Mouse (Mus musculus): ENCODE data around the gene Psen1.
A peak's percentile ranks its signal among the peaks of the same experiment; 100 is the strongest.

Gene Psen1

DNA sequence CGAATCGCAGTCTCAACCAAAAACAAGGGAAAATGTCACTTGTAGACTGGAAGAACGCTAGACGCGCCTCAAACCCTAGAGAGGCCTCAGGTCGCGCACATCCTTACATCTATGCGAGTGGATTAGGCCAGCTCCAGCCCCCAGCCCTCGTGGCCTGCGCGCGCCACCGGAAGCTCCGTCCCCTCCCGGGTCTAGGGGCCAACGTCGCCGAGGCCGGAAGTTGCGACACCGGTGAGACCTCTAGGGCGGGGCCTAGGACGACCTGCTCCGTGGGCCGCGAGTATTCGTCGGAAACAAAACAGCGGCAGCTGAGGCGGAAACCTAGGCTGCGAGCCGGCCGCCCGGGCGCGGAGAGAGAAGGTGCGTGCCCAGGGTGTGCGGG, at the start of gene Psen1:
Gene Psen1, plus strand, starts transcription at position 219 of the 382 bp plus-strand sequence.
- DNase-seq (ENCODE audit: low read depth): peak; percentile 95

DNA sequence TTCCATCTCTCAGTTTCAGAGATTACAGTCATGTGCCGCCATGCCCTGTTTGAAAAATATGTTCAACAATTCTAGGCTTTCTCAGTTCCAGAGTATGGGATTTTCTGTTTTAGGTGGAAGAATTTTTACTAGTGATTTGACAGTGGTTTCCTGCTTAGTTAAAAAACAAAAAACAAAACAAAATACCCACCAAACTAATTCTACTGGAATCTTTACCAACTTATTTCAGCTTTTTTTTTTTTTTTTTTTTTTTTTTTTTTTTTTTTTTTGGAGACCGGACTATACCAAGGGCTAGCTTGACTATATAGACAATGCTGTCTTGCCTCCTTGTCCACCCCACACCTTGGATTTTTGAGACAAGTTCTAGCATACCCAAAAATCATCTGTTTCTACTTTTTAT, 46.7 kb upstream of the Psen1 start:
- no peak for DNase-seq (ENCODE audit: low read depth)

DNA sequence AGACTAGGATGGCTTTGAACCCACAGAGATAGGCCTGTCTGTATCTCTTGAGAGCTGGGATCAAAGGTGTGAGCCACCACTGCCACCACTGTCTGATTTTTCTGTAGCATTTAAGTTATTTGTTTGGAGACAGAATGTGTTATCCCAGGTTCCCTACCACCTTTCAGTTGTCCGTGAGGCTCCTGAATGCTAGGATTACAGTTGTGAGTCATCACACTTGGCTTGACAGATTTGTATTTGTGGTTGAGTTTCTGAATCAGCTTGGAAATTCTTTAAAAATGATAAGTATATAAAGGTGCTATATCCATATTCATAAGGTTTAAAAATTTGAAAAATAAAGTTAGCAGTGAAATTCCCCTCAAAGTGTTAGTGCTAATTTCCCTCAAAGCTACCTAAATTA, 44.8 kb upstream of the Psen1 start:
- DNase-seq (ENCODE audit: low read depth): no peak

DNA sequence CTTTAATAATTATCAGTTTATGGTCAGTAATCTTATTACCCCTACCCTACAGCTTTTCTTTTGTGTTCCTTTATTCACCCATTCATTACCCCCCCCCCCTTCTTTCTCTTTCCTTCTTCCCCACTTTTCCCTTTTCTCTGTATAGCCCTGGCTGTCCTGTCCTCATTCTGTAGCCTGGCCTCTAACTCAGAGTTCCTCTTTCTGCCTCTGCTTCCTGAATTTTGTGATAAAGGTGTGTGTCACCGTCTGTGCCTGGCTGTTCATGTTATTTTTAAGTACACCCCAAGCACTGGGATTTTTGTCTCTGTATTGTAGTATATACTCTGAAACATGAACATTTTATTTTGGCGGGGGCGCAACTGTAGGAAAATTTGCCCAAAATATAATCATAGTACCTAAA, 37.6 kb upstream of the Psen1 start:
- no peak for DNase-seq (ENCODE audit: low read depth)

DNA sequence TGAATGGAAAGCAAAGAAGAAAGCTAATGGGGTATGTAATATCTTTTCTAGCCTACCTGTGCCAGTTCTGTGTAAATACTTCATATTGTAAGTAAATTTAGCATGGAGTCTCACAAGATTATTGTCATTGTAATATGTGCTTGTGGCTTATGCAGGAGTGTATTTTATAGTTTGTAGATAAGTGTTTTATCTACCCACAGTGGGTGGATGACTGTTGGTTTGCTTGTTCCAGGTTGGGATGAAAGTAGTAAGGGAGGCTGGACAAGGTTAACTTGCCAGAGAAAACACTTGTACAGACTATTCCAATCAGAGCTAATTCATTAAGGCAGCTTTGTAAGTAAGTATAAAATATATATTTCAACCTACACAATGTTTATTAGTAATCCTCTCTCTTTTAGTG, 36.5 kb upstream of the Psen1 start:
- no peak for DNase-seq (ENCODE audit: low read depth)

DNA sequence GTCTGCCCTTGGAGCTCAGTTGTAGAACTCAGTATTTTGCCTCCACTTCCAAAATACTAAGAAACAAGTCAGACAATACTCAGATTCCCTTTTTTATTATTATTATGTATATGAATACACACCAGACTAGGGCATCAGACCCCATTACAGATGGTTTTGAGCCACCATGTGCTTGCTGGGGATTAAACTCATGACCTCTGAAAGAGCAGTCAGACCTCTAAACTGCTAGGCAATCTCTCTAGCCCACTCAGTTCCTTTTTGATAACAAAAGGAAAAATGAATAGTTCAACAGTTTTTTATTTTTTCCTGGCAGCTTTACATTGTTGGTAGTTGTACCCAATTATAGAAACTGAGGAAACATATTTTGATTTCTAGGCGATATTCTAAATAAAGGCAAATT, 2.5 kb upstream of the Psen1 start:
- no peak for DNase-seq (ENCODE audit: low read depth)

DNA sequence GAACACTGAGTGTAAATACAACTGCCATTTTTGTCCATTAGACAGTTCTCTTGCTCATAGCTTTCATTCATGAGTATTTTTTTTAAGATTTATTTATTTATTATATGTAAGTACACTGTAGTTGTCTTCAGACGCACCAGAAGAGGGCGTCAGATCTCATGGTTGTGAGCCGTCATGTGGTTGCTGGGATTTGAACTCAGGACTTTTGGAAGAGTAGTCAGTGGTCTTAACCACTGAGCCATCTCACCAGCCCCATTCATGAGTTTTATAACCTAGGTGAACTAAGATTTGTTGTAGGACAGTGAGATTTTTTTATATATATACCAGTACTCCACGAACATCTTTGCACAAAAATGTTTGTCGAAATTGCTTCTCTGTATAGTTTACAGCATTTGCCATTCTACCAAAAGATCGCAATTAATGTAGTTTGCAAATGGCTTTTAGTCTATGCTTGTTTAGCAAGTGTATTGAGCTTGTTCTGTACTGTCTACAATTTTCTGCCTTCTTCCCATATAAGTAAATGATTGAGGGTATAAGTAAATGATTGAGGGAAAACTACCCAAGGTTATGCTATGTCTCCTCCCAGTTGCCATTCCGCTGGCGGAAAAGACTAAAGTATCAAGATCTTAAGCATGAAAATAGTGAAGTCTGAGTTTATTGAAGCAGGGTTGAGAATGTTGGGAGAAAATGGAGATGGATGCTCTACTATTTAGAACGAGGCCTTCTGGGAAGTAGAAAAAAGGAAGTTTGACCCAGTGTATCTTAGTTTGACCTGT, 1.2 kb upstream of the Psen1 start:
- DNase-seq (ENCODE audit: low read depth): no peak

DNA sequence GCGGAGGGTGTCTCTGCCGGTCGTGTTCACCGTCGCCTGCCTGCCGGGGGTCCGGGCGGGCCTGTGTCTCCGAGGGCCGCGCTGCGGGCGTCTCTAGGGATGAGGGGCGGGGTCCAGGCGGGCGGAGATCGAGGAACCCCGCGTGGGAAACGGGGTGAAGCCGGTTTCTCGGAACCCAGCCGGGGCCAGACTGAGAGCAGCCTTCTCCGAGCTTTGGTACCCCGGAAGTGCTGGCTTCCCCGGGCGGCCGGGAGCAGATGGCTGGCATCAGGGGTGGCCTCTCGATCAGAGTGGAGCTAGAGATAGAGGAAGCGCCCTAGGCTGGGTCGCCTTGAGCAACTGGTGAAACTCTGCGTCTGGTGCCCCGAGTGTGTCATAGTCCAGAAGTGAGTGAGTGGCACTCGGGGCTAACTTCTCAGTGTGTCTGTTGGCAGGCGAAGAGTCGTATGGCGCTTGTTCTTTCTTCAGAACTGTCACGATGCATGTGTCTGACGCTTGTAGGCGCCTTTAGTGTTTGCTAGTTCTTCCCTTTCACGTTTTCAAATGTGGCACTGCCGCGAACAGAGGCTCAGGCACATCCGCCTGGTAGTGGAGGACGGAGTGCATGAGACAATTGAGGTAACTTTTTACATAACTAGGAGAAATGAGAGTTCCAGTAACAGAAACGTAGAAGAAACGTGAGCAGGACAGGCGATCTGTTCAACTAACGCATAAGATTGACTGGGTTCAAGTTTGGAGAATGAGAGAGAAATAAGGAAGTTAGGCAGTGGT, 549 bp downstream of the Psen1 start:
- DNase-seq (ENCODE audit: low read depth): peak; percentile 72

DNA sequence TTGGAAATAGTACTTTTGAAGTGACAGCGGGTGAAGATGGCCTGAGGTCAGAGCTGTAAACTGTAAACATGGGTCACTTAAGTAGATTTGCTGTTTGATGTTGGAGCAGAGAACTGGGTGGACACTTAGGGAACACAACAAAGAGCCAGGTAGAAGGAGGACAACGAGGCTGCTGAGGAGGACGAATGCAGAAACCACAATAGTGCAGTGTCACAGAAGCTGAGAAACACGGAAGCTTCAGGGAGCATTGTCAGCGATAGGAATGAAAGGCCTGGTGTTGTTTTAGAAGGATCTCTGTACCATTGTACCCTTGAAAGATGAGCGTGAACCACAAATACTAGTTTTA, 1.1 kb downstream of the Psen1 start:
- no peak for DNase-seq (ENCODE audit: low read depth)

DNA sequence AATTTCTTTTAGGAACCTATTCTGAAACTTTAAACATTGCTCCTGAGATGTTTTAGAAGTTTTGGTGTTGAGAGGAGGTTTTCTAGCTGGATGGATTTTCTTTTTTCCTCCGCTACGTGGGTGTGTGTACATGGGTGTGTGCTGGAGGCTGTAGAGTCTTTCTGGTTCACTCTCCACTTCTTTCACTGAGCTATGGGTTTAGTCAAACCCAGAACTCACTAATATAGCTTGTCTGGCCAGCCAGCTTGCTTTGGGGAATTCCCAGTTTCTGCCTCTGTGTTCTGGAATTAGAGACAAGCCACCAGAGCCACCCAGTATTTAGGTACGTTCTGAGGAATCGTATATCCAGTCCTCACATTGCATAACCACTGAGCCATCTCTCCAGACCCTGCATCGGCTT, 6.1 kb downstream of the Psen1 start:
- DNase-seq (ENCODE audit: low read depth): no peak

DNA sequence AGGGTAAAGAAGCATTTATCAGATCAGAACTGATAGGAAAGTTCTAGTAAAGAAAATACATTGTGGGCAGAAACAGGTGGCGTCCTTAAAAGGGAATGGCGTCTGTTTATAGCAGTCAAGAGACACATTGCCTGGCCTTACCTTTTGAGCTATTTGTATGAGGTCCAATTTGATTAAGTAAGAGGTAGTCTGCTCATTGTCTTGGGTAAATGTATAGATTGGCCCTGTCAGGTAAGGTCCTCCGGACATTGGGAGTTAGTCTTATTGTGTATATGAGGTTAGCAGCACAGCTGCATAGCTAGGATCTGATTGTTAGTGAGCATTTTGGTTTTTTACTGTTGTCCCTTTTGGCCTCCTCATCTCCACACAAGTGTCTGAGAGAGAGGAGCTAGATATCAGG, 6.7 kb downstream of the Psen1 start:
- no peak for DNase-seq (ENCODE audit: low read depth)

DNA sequence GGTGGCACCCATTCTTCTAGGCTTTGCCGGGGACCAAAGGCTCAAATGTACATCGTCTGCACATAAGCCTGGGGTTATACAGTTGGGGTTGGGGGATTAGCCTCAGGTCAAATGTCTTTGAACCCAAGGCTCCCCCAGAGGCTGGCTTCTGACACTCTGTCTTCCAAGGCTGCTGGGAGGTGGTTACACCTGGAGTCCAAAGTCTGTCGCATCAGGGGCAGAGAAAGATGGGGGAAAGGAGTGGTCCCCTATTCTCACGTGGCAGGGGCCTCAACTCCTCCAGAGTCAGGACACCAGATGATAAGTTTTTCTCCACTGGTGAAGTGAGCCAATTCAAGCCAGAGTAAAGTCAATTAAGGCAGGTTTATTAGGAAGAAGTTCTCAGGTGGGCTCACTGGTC, 10.7 kb downstream of the Psen1 start:
- no peak for DNase-seq (ENCODE audit: low read depth)

DNA sequence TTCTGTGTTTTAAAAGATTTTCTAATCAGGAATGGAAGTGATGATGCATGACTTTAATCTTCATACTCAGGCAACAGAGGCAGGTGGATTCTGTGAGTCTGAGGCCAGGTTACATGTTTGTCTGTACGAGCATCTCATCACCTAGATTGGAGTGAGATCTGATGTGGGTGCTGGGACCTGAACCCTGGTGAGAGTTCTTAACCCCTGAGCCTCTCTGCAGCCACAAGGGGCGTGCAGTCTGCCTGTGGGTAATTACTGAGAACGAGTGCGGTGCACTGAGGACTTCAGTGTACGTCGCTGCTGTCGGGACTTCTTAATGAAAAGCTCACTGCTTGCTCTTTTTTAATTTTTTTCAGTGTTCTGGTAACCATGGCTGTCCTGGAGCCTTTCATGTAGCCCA, 13.7 kb downstream of the Psen1 start:
- DNase-seq (ENCODE audit: low read depth): no peak

DNA sequence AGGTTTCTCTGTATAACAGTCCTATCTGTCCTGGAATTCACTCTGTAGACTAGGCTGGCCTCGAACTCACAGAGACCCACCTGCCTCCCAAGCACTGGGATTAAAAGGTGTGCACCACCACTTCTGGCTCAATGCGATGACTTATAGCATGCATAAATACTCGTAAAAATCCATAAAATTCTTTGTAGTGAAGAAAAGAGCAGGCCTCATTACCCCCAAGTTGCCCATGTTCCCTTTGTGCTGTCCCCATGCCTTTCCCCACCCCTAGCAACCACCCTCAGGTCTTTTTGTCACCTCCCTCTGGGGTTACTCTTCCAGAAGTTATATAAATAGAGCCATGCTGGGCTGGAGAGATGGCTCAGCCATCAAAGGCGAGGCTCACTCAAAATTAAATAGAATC, 14.8 kb downstream of the Psen1 start:
- no peak for DNase-seq (ENCODE audit: low read depth)

DNA sequence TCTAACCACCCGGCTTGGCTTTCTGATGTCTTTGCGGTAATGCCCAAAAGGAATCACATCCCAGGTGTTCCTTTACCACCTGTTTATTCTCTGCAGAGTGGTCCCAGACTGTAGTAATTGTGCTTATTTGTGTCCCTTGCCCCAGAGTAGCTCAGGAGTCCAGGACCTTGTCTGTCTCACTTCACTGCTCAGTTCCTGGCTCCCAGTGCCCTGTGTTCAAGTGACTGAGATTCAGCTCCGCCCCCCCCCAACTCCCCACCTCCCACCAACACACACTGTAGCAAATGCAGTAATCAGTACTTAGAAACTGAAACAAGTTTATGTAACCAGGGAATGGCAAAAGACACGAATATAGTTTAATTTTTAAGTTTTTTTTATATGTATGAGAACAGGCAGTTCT, 19.0 kb downstream of the Psen1 start:
- no peak for DNase-seq (ENCODE audit: low read depth)

DNA sequence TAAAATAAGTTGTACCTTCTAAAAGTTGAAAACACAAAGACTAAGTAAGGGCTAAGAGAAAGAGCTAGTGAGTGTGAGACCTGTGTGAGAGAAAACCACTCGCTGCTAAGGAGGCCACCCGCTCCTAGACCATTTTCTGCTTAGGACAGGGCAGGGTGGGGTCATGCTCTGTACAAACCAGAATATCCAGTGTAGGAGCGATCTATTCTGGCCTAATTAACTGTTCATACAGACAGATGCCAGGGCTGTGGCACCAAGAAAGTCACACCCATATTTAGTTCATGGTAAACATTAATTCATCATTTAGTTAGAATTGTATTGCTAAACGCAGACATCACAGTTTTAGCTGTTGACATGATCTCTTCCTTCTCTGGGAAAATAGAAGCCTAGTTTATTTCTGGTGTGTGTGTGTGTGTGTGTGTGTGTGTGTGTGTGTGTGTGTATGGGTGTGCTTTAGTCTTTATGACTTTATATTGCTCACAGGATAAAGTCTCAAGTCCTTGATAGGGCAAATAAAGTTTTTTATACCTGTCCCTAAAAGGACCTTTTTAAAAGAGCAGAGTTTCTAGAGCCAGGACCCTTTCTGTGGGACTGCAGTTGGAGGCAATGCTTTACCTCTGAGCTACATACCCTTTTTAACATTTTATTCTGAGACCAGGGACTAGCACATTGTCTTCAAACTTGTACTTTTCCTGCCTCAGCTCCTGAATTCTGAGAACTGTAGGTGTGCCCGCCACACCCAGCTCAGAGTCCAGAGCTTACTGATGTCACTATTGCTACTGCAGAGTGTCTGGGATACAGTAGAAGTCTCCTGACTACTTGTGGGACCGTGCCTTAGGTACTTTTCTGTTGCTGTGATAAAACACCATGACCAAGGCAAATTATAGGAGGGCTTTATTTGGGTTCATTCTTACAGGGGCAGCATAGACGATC, 20.5 kb downstream of the Psen1 start:
- no peak for DNase-seq (ENCODE audit: low read depth)

DNA sequence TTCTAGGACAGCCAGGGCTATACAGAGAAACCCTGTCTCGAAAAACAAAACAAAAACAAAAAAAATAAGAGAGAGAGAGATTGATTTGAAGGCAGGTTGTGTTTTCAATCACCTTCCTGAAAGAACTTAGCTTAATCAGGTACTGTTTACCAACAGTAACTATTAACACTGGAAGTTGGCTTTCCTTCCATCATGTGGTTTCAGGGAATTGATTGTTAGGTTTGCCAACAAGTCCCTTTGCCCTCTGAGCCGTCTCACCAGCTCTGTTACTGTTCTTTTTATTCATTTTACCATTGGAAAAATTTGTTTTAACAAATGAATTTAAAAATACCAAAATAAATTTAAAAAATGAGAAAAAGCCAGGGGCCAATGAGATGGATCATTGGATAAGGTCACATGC, 22.0 kb downstream of the Psen1 start:
- DNase-seq (ENCODE audit: low read depth): no peak

DNA sequence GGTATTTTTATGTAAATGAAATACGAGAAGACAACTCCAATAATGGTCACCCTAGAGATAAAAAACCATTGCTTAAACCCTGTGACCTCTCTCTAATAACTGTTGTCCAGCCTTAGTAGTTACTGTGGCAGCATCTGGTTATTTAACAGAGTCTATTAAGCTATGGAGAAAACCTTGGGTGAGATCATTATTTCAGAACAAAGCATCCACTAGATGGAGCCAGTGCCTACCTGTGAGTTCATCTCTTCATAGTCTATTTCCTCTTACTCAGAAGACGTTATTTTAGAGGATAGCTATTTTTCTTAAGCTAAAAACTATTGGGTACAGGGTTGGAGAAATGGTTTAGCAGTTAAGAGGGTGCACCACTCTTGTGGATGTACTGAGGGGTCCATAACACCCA, 25.8 kb downstream of the Psen1 start:
- DNase-seq (ENCODE audit: low read depth): peak; percentile 68

DNA sequence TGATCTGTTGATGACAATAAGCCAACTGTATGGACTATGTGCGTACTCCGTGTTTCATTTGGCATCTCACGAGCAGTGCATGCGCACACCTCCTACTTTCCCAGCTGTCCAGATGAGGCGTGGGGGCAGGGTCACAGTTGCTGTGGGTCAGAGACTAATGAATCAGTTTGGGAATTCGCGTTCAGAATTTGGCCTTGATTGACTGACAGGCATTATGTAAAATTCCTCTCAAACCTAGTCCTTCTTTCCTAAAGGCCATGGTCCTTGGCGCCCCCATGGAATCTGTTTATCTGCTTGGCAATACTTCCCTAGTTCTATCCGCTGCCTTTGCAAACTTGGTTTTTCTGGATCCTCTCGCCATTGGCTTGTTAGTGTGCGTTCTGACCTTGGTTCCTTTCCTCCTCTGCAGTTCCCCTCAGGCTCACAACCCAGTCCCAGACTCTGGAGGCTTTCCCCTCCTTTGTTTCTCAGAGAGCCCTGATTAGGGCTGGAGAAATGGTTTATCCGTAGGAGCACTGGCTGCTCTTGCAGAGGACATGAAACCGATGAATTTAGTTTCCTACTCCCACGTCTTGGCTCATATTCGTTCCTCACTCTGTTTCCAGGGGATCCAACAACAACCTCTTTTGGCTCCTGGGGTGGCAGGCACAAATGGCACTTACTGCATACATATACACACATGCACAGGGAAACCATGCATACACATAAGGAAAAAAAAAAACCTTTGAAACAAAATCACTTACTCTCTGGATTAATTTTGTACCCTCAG, 28.6 kb downstream of the Psen1 start:
- DNase-seq (ENCODE audit: low read depth): no peak

DNA sequence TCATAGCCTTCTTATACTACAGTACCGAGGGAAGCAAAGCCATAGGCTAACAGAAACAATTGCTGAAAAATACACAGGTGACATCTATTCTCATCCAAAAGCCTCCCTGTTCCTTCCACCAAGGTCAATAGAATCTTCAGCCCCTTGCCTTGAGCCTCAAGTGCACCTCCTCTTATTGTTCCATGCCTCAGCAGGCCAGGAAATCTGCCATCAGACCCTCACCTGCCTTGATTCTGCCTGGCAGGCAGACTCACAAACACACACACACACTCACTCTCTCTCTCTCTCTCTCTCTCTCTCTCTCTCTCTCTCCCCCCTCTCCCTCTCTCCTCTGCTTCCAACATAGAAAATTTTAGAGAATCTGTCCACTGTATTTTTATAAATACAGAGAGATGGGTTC, 31.5 kb downstream of the Psen1 start:
- no peak for DNase-seq (ENCODE audit: low read depth)

DNA sequence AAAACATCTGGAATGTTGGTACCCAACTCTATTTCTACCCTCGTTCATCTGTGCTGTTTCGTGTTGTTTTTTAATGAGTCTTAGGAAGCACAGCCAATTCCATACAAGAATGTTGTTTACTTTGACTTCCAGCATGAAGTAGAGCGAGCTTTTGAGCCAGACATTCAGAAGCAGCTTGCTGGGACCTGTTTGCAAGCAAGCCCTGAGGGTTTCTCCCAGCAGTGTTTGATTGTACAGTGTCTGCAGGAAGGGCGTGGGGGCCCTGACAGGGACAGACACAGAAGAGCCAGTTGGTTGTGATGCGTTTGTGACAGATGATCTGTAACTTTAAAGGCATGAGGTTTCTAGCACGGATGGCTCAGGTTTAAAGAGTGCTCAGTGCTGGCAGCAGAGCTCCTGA, 33.3 kb downstream of the Psen1 start:
- no peak for DNase-seq (ENCODE audit: low read depth)

DNA sequence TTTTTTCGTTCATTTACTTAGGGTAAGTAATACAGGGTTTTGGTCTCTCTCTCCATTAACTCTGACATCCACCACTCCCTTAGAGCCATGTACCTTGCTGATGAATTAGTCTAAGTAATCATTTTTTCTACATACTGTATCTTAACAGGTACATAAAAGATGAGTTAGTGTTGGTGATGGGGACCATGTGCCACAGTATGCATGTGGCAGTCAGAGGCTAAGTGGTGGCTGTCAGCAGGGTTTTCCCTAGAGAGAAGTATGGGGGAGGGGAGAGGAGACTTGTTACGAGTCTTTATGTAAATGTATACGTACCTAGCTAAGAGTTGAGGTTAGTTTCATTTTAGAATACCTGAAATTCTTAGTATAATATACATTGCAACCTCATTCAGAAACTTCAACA, 35.1 kb downstream of the Psen1 start:
- DNase-seq (ENCODE audit: low read depth): no peak
